Mouse (Mus musculus): ENCODE measurements around the gene Zfp536. TPM values are rescaled to one million over a fixed set of nuclear protein-coding genes. Genes with fewer than 3 reads are reported as not detected.
"Not testable (repeated sequence)": the region's sequence is repeated elsewhere in the genome, so short reads cannot be mapped to it uniquely, and the experiment has no call there.

Zfp536 gene
- total RNA-seq, 2 experiments from 2014 or later: 0.61 to 1.2 TPM

GRCm38 (mm10) chr7:37634812-37635211, 138.6 kb downstream of the Zfp536 start:
- no peak overlapping the region for H3K4me3 ChIP-seq
- TF ChIP-seq CTCF (IDR thresholded peaks at IDR 0.05): no peak
- DNase-seq: no peak
- no peak overlapping the region for H3K27ac ChIP-seq
- intact Hi-C loops (cut with DNase I): no loop called here

GRCm38 (mm10) chr7:37630410-37630809, 143.0 kb downstream of the Zfp536 start:
- DNase-seq: no peak
- intact Hi-C loops (cut with DNase I): no loop called here
- H3K27ac ChIP-seq: no peak overlapping the region
- H3K4me3 ChIP-seq: no peak overlapping the region
- no peak for TF ChIP-seq CTCF (IDR thresholded peaks at IDR 0.05)

GRCm38 (mm10) chr7:37627897-37628510, 145.4 kb downstream of the Zfp536 start:
- DNase-seq: no peak
- TF ChIP-seq CTCF (IDR thresholded peaks at IDR 0.05): no peak
- intact Hi-C loops (cut with DNase I): no loop called here
- Histone ChIP-seq H3K27ac (no peak overlapping the region), H3K4me3 (no peak overlapping the region)

GRCm38 (mm10) chr7:37625758-37626157, 147.7 kb downstream of the Zfp536 start:
- Histone ChIP-seq H3K27ac (no peak overlapping the region), H3K4me3 (no peak overlapping the region)
- TF ChIP-seq CTCF (IDR thresholded peaks at IDR 0.05): no peak
- DNase-seq: no peak
- intact Hi-C loops (cut with DNase I): no loop called here

- DNase-seq: no peak
- no peak for TF ChIP-seq CTCF (IDR thresholded peaks at IDR 0.05)
- Histone ChIP-seq H3K4me3 (peak overlapping the region; percentile 75), H3K27ac (no peak overlapping the region)
- intact Hi-C loops (cut with DNase I): no loop called here
Measured at GRCm38 (mm10) chr7:37624759-37625340, 148.6 kb downstream of the Zfp536 start.

- peak; percentile 82 for DNase-seq
- no peak overlapping the region for H3K27ac ChIP-seq
- no peak for TF ChIP-seq CTCF (IDR thresholded peaks at IDR 0.05)
- intact Hi-C loops (cut with DNase I): no loop called here
- peak overlapping the region; percentile 75 for H3K4me3 ChIP-seq
Measured at GRCm38 (mm10) chr7:37623903-37624758, 149.3 kb downstream of the Zfp536 start.

- H3K4me3 ChIP-seq: no peak overlapping the region
- DNase-seq: no peak
- intact Hi-C loops (cut with DNase I): no loop called here
- H3K27ac ChIP-seq: no peak overlapping the region
- TF ChIP-seq CTCF (IDR thresholded peaks at IDR 0.05): no peak
Measured at GRCm38 (mm10) chr7:37619254-37619653, 154.2 kb downstream of the Zfp536 start.

GRCm38 (mm10) chr7:37617880-37618279, 155.6 kb downstream of the Zfp536 start:
- intact Hi-C loops (cut with DNase I): no loop called here
- no peak for TF ChIP-seq CTCF (IDR thresholded peaks at IDR 0.05)
- no peak for DNase-seq
- Histone ChIP-seq H3K4me3 (no peak overlapping the region), H3K27ac (no peak overlapping the region)

- no peak for TF ChIP-seq CTCF (IDR thresholded peaks at IDR 0.05)
- no peak for DNase-seq
- Histone ChIP-seq H3K4me3 (no peak overlapping the region), H3K27ac (no peak overlapping the region)
- intact Hi-C loops (cut with DNase I): no loop called here
Measured at GRCm38 (mm10) chr7:37615932-37616331, 157.5 kb downstream of the Zfp536 start.

- intact Hi-C loops (cut with DNase I): no loop called here
- Histone ChIP-seq H3K27ac (no peak overlapping the region), H3K4me3 (no peak overlapping the region)
- TF ChIP-seq CTCF (IDR thresholded peaks at IDR 0.05): no peak
- DNase-seq: no peak
Measured at GRCm38 (mm10) chr7:37614381-37614780, 159.1 kb downstream of the Zfp536 start.

- TF ChIP-seq CTCF (IDR thresholded peaks at IDR 0.05): no peak
- no peak for DNase-seq
- Histone ChIP-seq H3K4me3 (no peak overlapping the region), H3K27ac (no peak overlapping the region)
- intact Hi-C loops (cut with DNase I): no loop called here
Measured at GRCm38 (mm10) chr7:37608556-37608955, 164.9 kb downstream of the Zfp536 start.

- DNase-seq: no peak
- intact Hi-C loops (cut with DNase I): no loop called here
- no peak for TF ChIP-seq CTCF (IDR thresholded peaks at IDR 0.05)
- Histone ChIP-seq H3K27ac (no peak overlapping the region), H3K4me3 (no peak overlapping the region)
Measured at GRCm38 (mm10) chr7:37607906-37608305, 165.5 kb downstream of the Zfp536 start.

- TF ChIP-seq CTCF (IDR thresholded peaks at IDR 0.05): peak; percentile 7; the same call in 1 of the 2 replicates
- intact Hi-C loops (cut with DNase I): no loop called here
- Histone ChIP-seq H3K4me3 (no peak overlapping the region), H3K27ac (no peak overlapping the region)
- no peak for DNase-seq
Measured at GRCm38 (mm10) chr7:37606472-37606871, 167.0 kb downstream of the Zfp536 start.

- H3K4me3 ChIP-seq; DNase-seq; intact Hi-C loops (cut with DNase I); H3K27ac ChIP-seq: not testable (repeated sequence)
Measured at GRCm38 (mm10) chr7:37603525-37603909, 169.9 kb downstream of the Zfp536 start.
